Mouse (Mus musculus): ENCODE measurements at regions not wholly inside any gene's neighbourhood (a gene's known extent, or its start where the extent isn't known, plus 50 kb on each side); places are given as distances from the start of the nearest gene placed in this dataset.

- Histone ChIP-seq H3K27me3 (ENCODE audit: control insufficient read depth, insufficient read depth, low read length) (no peaks in the 10 kb centered on the region), H3K9me3 (ENCODE audit: control insufficient read depth, low read length) (no peaks in the 10 kb centered on the region), H3K4me1 (ENCODE audit: control insufficient read depth, insufficient read depth, low read length) (no peaks in the 10 kb centered on the region), H3K4me2 (ENCODE audit: low read length) (no peak overlapping the region), H3K4me3 (replicated peaks; ENCODE audit: low read depth, low read length) (no peak overlapping the region), H3K27ac (replicated peaks; ENCODE audit: low read depth, low read length) (no peak overlapping the region), H3K9ac (replicated peaks; ENCODE audit: low read length) (no peak overlapping the region), H3K36me3 (ENCODE audit: control insufficient read depth, insufficient read depth, low read length) (no peaks in the 10 kb centered on the region)
- ATAC-seq (ENCODE audit: low FRiP score, low TSS enrichment) (no peak), DNase-seq (peak; percentile 5)
- 27% methylated on average over 3 of the region's 3 CpGs for WGBS
Observed at GRCm38 (mm10) chr14:111971857-111972256, 297.0 kb downstream of the Slitrk5 start.

- Histone ChIP-seq H3K9me3 (ENCODE audit: control insufficient read depth, low read length) (no peaks in the 10 kb centered on the region), H3K27ac (replicated peaks; ENCODE audit: low read depth, low read length) (no peak overlapping the region), H3K27me3 (ENCODE audit: control insufficient read depth, insufficient read depth, low read length) (no peaks in the 10 kb centered on the region), H3K4me1 (ENCODE audit: control insufficient read depth, insufficient read depth, low read length) (no peaks in the 10 kb centered on the region), H3K36me3 (ENCODE audit: control insufficient read depth, insufficient read depth, low read length) (no peaks in the 10 kb centered on the region), H3K9ac (replicated peaks; ENCODE audit: low read length) (no peak overlapping the region), H3K4me3 (replicated peaks; ENCODE audit: low read depth, low read length) (no peak overlapping the region), H3K4me2 (ENCODE audit: low read length) (no peak overlapping the region)
- 74% methylated on average over 5 of the region's 5 CpGs for WGBS
- DNase-seq (peak; percentile 27), ATAC-seq (ENCODE audit: low FRiP score, low TSS enrichment) (peak; percentile 48; the same call in 1 of the 2 replicates)
Observed at GRCm38 (mm10) chr14:111995809-111996458, 321.0 kb downstream of the Slitrk5 start.

- Histone ChIP-seq H3K4me2 (ENCODE audit: low read length) (no peak overlapping the region), H3K27ac (replicated peaks; ENCODE audit: low read depth, low read length) (no peak overlapping the region), H3K4me1 (ENCODE audit: control insufficient read depth, insufficient read depth, low read length) (no peaks in the 10 kb centered on the region), H3K4me3 (replicated peaks; ENCODE audit: low read depth, low read length) (no peak overlapping the region), H3K9me3 (ENCODE audit: control insufficient read depth, low read length) (no peaks in the 10 kb centered on the region), H3K27me3 (ENCODE audit: control insufficient read depth, insufficient read depth, low read length) (no peaks in the 10 kb centered on the region), H3K9ac (replicated peaks; ENCODE audit: low read length) (no peak overlapping the region), H3K36me3 (ENCODE audit: control insufficient read depth, insufficient read depth, low read length) (no peaks in the 10 kb centered on the region)
- DNase-seq (peak; percentile 5), ATAC-seq (ENCODE audit: low FRiP score, low TSS enrichment) (no peak)
- WGBS = 84% methylated on average over 2 of the region's 2 CpGs
Observed at GRCm38 (mm10) chr14:112002146-112002545, 327.2 kb downstream of the Slitrk5 start.

- Histone ChIP-seq H3K27ac (replicated peaks; ENCODE audit: low read depth, low read length) (no peak overlapping the region), H3K27me3 (ENCODE audit: control insufficient read depth, insufficient read depth, low read length) (no peaks in the 10 kb centered on the region), H3K4me2 (ENCODE audit: low read length) (no peak overlapping the region), H3K4me1 (ENCODE audit: control insufficient read depth, insufficient read depth, low read length) (no peaks in the 10 kb centered on the region), H3K9ac (replicated peaks; ENCODE audit: low read length) (no peak overlapping the region), H3K4me3 (replicated peaks; ENCODE audit: low read depth, low read length) (no peak overlapping the region), H3K36me3 (ENCODE audit: control insufficient read depth, insufficient read depth, low read length) (no peaks in the 10 kb centered on the region), H3K9me3 (ENCODE audit: control insufficient read depth, low read length) (no peaks in the 10 kb centered on the region)
- no peak for DNase-seq
- ATAC-seq (ENCODE audit: low FRiP score, low TSS enrichment) = no peak
- 86% methylated on average over 3 of the region's 3 CpGs for WGBS
Observed at GRCm38 (mm10) chr14:112002881-112003280, 328.0 kb downstream of the Slitrk5 start.

- H3K9me3 ChIP-seq (ENCODE audit: control insufficient read depth, low read length) = no peaks in the 10 kb centered on the region
- no peak overlapping the region for H3K27ac ChIP-seq (replicated peaks; ENCODE audit: low read depth, low read length)
- H3K4me3 ChIP-seq (replicated peaks; ENCODE audit: low read depth, low read length) = no peak overlapping the region
- ATAC-seq (ENCODE audit: low FRiP score, low TSS enrichment) (no peak), DNase-seq (no peak)
- WGBS = 89% methylated on average over 3 of the region's 3 CpGs
- H3K9ac ChIP-seq (replicated peaks; ENCODE audit: low read length) = no peak overlapping the region
- H3K36me3 ChIP-seq (ENCODE audit: control insufficient read depth, insufficient read depth, low read length) = no peaks in the 10 kb centered on the region
- H3K4me1 ChIP-seq (ENCODE audit: control insufficient read depth, insufficient read depth, low read length) = no peaks in the 10 kb centered on the region
- no peaks in the 10 kb centered on the region for H3K27me3 ChIP-seq (ENCODE audit: control insufficient read depth, insufficient read depth, low read length)
- H3K4me2 ChIP-seq (ENCODE audit: low read length) = no peak overlapping the region
Observed at GRCm38 (mm10) chr14:112008651-112009050, 333.8 kb downstream of the Slitrk5 start.

- Histone ChIP-seq H3K9me3 (ENCODE audit: control insufficient read depth, low read length) (no peaks in the 10 kb centered on the region), H3K4me1 (ENCODE audit: control insufficient read depth, insufficient read depth, low read length) (no peaks in the 10 kb centered on the region), H3K36me3 (ENCODE audit: control insufficient read depth, insufficient read depth, low read length) (no peaks in the 10 kb centered on the region), H3K4me2 (ENCODE audit: low read length) (no peak overlapping the region), H3K9ac (replicated peaks; ENCODE audit: low read length) (no peak overlapping the region), H3K27me3 (ENCODE audit: control insufficient read depth, insufficient read depth, low read length) (no peaks in the 10 kb centered on the region), H3K4me3 (replicated peaks; ENCODE audit: low read depth, low read length) (no peak overlapping the region), H3K27ac (replicated peaks; ENCODE audit: low read depth, low read length) (no peak overlapping the region)
- WGBS = 81% methylated on average over 3 of the region's 3 CpGs
- no peak for ATAC-seq (ENCODE audit: low FRiP score, low TSS enrichment)
- no peak for DNase-seq
Observed at GRCm38 (mm10) chr14:112029331-112029730, 354.4 kb downstream of the Slitrk5 start.

GRCm38 (mm10) chr14:112075071-112075470, 400.2 kb downstream of the Slitrk5 start:
- no peak overlapping the region for H3K9ac ChIP-seq (replicated peaks; ENCODE audit: low read length)

More at GRCm38 (mm10) chr14:112075071-112075470, 400.2 kb downstream of the Slitrk5 start:
- Histone ChIP-seq H3K27ac (replicated peaks; ENCODE audit: low read depth, low read length) (no peak overlapping the region), H3K4me3 (replicated peaks; ENCODE audit: low read depth, low read length) (no peak overlapping the region), H3K36me3 (ENCODE audit: control insufficient read depth, insufficient read depth, low read length) (no peaks in the 10 kb centered on the region), H3K27me3 (ENCODE audit: control insufficient read depth, insufficient read depth, low read length) (no peaks in the 10 kb centered on the region), H3K4me2 (ENCODE audit: low read length) (no peak overlapping the region), H3K9me3 (ENCODE audit: control insufficient read depth, low read length) (no peaks in the 10 kb centered on the region), H3K4me1 (ENCODE audit: control insufficient read depth, insufficient read depth, low read length) (no peaks in the 10 kb centered on the region)
- ATAC-seq (ENCODE audit: low FRiP score, low TSS enrichment) (no peak; the same call in 1 of the 2 replicates), DNase-seq (no peak)
- WGBS = 91% methylated on average over 1 of the region's 1 CpGs

Measured in midbrain, embryonic 14.5 days (tissue).